Mouse (Mus musculus): ENCODE measurements around the gene Aurkb. TPM values are rescaled to one million over a fixed set of nuclear protein-coding genes. Genes with fewer than 3 reads are reported as not detected.

Gene Aurkb
- polyA plus RNA-seq, 1 experiment from 2014 or later: 175 TPM

GRCm38 (mm10) chr11:69070093-69070492 is 24.6 kb downstream of the Aurkb start:
- ATAC-seq (replicated peaks; ENCODE audit: low FRiP score): 0 out of 2 replicates have a peak, but pooled peaks have one; percentile 7
- under 1% methylated on average over 13 of the region's 13 CpGs for WGBS
- Histone ChIP-seq H3K4me1 (peaks cover 53% of the 10 kb centered on the region), H3K9ac (peak overlapping the region; percentile 67), H3K4me2 (peak overlapping the region; percentile 82), H3K27ac (peak overlapping the region; percentile 96), H3K9me3 (replicated peaks) (no peaks in the 10 kb centered on the region), H3K27me3 (no peaks in the 10 kb centered on the region), H3K36me3 (no peaks in the 10 kb centered on the region), H3K4me3 (replicated peaks) (peak overlapping the region; percentile 60)

DNA sequence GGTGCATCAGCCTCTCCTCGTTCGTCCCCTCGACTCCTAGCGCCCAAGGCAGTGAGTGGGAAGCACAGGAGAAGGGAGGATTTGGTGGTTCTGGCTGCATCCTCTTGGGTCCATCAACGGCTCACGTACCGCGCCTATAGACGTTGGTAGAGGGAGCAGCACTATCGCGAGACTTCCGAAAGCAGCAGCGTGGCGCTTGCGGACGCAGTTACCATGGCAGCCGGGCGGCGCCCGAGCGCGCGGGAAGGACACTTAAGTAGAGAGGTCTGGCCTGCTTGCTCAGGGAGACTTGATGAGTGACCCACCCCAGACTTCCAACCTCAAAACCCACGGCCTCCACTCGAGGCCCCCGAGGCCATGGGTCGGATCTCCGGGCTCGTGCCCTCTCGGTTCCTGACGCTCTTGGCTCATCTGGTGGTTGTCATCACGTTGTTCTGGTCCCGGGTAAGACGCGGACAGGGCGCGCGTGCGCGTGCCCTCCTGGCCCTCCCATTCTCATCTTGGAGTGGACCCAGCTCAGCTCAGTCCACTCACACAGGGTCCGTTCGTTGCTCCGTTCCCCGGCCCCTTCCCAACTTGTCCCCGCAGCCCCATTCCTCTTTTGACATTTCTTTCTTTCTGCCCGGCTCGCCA is 25.3 kb downstream of the Aurkb start, which contains the start of gene Tmem107:
TSS of gene Tmem107 (plus strand) at position 217 of the 633 bp plus-strand sequence.
- H3K9ac ChIP-seq: peak within 1 kb of the TSS; percentile 67
- H3K27ac ChIP-seq: peak within 1 kb of the TSS; percentile 96
- peak; percentile 88 for ATAC-seq (replicated peaks; ENCODE audit: low FRiP score)
- peak within 1 kb of the TSS; percentile 60 for H3K4me3 ChIP-seq (replicated peaks)
- H3K4me1 ChIP-seq: peaks cover 51% of the 10 kb centered on the region
- no peaks in the 10 kb centered on the region for H3K36me3 ChIP-seq
- H3K27me3 ChIP-seq: no peaks in the 10 kb centered on the region
- under 1% methylated on average over 47 of the region's 47 CpGs for WGBS
- no peaks in the 10 kb centered on the region for H3K9me3 ChIP-seq (replicated peaks)
- H3K4me2 ChIP-seq: peak within 1 kb of the TSS; percentile 82

- Histone ChIP-seq H3K27ac (peak overlapping the region; percentile 96), H3K4me1 (peaks cover 45% of the 10 kb centered on the region), H3K36me3 (no peaks in the 10 kb centered on the region), H3K9ac (peak overlapping the region; percentile 67), H3K9me3 (replicated peaks) (no peaks in the 10 kb centered on the region), H3K4me2 (peak overlapping the region; percentile 82), H3K27me3 (no peaks in the 10 kb centered on the region), H3K4me3 (replicated peaks) (peak overlapping the region; percentile 60)
- 24% methylated on average over 9 of the region's 9 CpGs for WGBS
- no peak for ATAC-seq (replicated peaks; ENCODE audit: low FRiP score)
Observed at GRCm38 (mm10) chr11:69071262-69071661, 25.8 kb downstream of the Aurkb start.

- WGBS: 87% methylated on average over 11 of the region's 11 CpGs
- Histone ChIP-seq H3K36me3 (no peaks in the 10 kb centered on the region), H3K4me2 (peak overlapping the region; percentile 82), H3K9me3 (replicated peaks) (no peaks in the 10 kb centered on the region), H3K27me3 (no peaks in the 10 kb centered on the region), H3K9ac (peak overlapping the region; percentile 42; the same call in 1 of the 2 replicates), H3K4me3 (replicated peaks) (peak overlapping the region; percentile 39; the same call in 1 of the 2 replicates), H3K27ac (peak overlapping the region; percentile 95), H3K4me1 (peaks cover 37% of the 10 kb centered on the region)
- no peak for ATAC-seq (replicated peaks; ENCODE audit: low FRiP score)
Observed at GRCm38 (mm10) chr11:69072234-69072633, 26.8 kb downstream of the Aurkb start.

GRCm38 (mm10) chr11:69072666-69073064 is 27.2 kb downstream of the Aurkb start:
- peak overlapping the region; percentile 82 for H3K4me2 ChIP-seq
- H3K9ac ChIP-seq: peak overlapping the region; percentile 42
- peak overlapping the region; percentile 95 for H3K27ac ChIP-seq
- no peak for ATAC-seq (replicated peaks; ENCODE audit: low FRiP score)
- peak overlapping the region; percentile 39 for H3K4me3 ChIP-seq (replicated peaks)
- 10% methylated on average over 8 of the region's 9 CpGs for WGBS
- no peaks in the 10 kb centered on the region for H3K36me3 ChIP-seq
- no peaks in the 10 kb centered on the region for H3K27me3 ChIP-seq
- H3K4me1 ChIP-seq: peaks cover 33% of the 10 kb centered on the region
- H3K9me3 ChIP-seq (replicated peaks): no peaks in the 10 kb centered on the region

DNA sequence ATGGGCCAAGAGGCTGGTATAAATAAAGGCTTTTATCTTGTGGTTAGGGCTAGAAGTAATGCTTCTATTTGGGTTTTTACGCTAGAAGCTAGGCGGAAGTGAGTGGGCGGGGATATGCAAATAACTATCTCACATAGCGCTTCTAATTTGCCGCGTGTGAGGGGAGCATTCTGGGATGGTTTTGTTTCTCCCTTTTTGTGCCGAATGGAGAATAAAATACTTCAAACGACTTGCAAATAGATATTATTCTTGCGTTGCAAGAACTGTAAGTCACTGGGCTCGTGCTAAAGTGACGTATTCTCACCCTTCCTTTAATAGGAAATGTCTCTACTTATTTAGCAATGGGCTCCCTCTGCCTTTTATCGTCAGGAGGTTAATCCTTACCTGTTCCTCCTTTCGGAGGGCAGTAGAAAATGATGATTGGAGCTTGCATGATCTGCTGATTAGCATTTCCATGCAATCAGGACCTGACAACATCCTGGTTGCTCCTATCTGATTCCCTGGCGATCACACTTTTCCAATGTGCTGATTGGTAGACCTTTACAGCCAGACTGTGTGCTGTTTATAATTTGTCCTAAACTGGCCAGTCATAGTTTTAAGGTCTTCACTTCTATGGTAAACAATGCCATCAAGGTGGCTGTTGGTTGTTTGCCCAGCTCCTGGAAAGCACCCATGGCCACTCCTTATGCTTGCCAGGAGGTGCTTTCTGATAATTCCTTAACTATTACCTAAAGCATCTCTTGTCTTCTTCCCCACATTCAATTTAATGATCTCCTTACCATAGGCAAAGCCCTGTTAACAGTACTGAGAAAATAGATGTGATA is 27.8 kb downstream of the Aurkb start:
- peak overlapping the region; percentile 95 for H3K27ac ChIP-seq
- no peaks in the 10 kb centered on the region for H3K9me3 ChIP-seq (replicated peaks)
- H3K4me3 ChIP-seq (replicated peaks): peak overlapping the region; percentile 39
- peak overlapping the region; percentile 82 for H3K4me2 ChIP-seq
- peak; percentile 73 for ATAC-seq (replicated peaks; ENCODE audit: low FRiP score)
- peaks cover 33% of the 10 kb centered on the region for H3K4me1 ChIP-seq
- H3K36me3 ChIP-seq: no peaks in the 10 kb centered on the region
- WGBS: under 1% methylated on average over 14 of the region's 14 CpGs
- peak overlapping the region; percentile 42 for H3K9ac ChIP-seq
- H3K27me3 ChIP-seq: no peaks in the 10 kb centered on the region

GRCm38 (mm10) chr11:69073951-69074775 is 28.7 kb downstream of the Aurkb start:
- WGBS: 35% methylated on average over 6 of the region's 6 CpGs
- no peak overlapping the region for H3K4me3 ChIP-seq (replicated peaks)
- no peak overlapping the region for H3K9ac ChIP-seq
- H3K4me1 ChIP-seq: peaks cover 40% of the 10 kb centered on the region
- H3K36me3 ChIP-seq: no peaks in the 10 kb centered on the region
- H3K4me2 ChIP-seq: peak overlapping the region; percentile 82
- no peaks in the 10 kb centered on the region for H3K27me3 ChIP-seq
- H3K27ac ChIP-seq: peak overlapping the region; percentile 95
- H3K9me3 ChIP-seq (replicated peaks): no peaks in the 10 kb centered on the region
- no peak for ATAC-seq (replicated peaks; ENCODE audit: low FRiP score)

DNA sequence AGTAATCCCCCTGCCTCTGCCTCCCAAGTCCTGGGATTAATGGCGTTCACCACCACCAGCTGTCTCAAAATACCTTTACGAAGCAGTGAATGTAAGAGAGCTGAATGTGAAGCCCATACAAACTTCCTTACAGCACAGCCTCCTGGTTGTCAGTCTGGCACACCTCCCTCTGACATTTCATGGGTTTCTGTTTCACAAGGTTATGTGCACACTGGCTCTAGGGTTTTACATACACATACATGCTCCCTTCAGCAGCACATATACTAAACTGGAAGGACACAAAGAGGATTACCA is 29.3 kb downstream of the Aurkb start:
- Histone ChIP-seq H3K27ac (peak overlapping the region; percentile 95), H3K9me3 (replicated peaks) (no peaks in the 10 kb centered on the region), H3K4me1 (peaks cover 39% of the 10 kb centered on the region), H3K4me2 (no peak overlapping the region), H3K27me3 (no peaks in the 10 kb centered on the region), H3K36me3 (no peaks in the 10 kb centered on the region), H3K9ac (no peak overlapping the region), H3K4me3 (replicated peaks) (no peak overlapping the region)
- no peak for ATAC-seq (replicated peaks; ENCODE audit: low FRiP score)
- 59% methylated on average over 2 of the region's 2 CpGs for WGBS

GRCm38 (mm10) chr11:69075764-69076479 is 30.5 kb downstream of the Aurkb start:
- no peak for ATAC-seq (replicated peaks; ENCODE audit: low FRiP score)
- Histone ChIP-seq H3K36me3 (no peaks in the 10 kb centered on the region), H3K9me3 (replicated peaks) (no peaks in the 10 kb centered on the region), H3K4me2 (no peak overlapping the region), H3K9ac (no peak overlapping the region), H3K27ac (no peak overlapping the region), H3K4me3 (replicated peaks) (no peak overlapping the region), H3K27me3 (no peaks in the 10 kb centered on the region), H3K4me1 (peaks cover 32% of the 10 kb centered on the region)
- 53% methylated on average over 9 of the region's 9 CpGs for WGBS

- Histone ChIP-seq H3K4me1 (peaks cover 25% of the 10 kb centered on the region), H3K4me2 (no peak overlapping the region), H3K9ac (no peak overlapping the region), H3K36me3 (no peaks in the 10 kb centered on the region), H3K4me3 (replicated peaks) (no peak overlapping the region), H3K27ac (no peak overlapping the region), H3K9me3 (replicated peaks) (no peaks in the 10 kb centered on the region), H3K27me3 (no peaks in the 10 kb centered on the region)
- WGBS: 69% methylated on average over 5 of the region's 5 CpGs
- no peak for ATAC-seq (replicated peaks; ENCODE audit: low FRiP score)
Observed at GRCm38 (mm10) chr11:69076572-69076971, 31.1 kb downstream of the Aurkb start.

DNA sequence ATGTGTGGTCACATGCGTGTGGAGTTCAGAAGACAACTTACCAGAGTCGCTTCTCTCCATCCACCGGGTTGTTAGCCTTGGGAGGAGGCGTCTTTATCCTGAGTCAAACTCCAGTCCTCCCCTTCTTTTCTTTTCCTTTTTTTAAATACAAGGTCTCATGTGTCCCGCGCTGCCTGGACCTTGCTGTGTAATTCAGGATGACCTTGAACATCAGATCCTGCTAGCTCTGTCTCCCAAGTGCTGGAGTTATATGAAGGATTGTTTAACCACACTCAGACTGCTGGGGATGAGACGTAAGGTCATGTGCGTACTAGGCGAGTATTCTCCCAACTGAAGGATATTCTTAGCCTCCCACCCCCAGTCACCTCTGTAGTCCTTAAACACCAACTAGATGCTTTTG is 31.9 kb downstream of the Aurkb start:
- H3K9me3 ChIP-seq (replicated peaks): no peaks in the 10 kb centered on the region

More for the DNA sequence above, 31.9 kb downstream of the Aurkb start:
- Histone ChIP-seq H3K4me2 (no peak overlapping the region), H3K27me3 (no peaks in the 10 kb centered on the region), H3K36me3 (no peaks in the 10 kb centered on the region), H3K4me1 (peaks cover 18% of the 10 kb centered on the region), H3K9ac (no peak overlapping the region), H3K27ac (no peak overlapping the region), H3K4me3 (replicated peaks) (no peak overlapping the region)
- ATAC-seq (replicated peaks; ENCODE audit: low FRiP score): no peak
- 73% methylated on average over 9 of the region's 9 CpGs for WGBS
